Mouse (Mus musculus) CH12.LX (cell line): Measurements from ENCODE around the gene Galm. TPM values are rescaled to one million over a fixed set of nuclear protein-coding genes. Genes with fewer than 3 reads are reported as not detected.

Experiments used
- DNase-seq: peaks from one replicate; pipeline ENCODE4 v3.0.0-alpha.2; 2013; ENCODE audit errors: extremely low read depth
- H3K27ac ChIP-seq: 2 replicates; pipeline ENCODE4 v1.5.1; 2012; ENCODE audit warnings: low read depth, mild to moderate bottlenecking, control low read depth, moderate library complexity; ENCODE audit not compliant: insufficient read depth
- H3K27me3 ChIP-seq: replicated peaks from 2 replicates; pipeline ENCODE3; 2012; ENCODE audit warnings: inconsistent platforms
- H3K36me3 ChIP-seq, 2 experiments: replicated peaks in 1 of 2; 2 replicates each; pipeline versions ENCODE3 to v1.6.1; 2012; ENCODE audit warnings: inconsistent platforms in 1 of 2, low read length in 1 of 2, mild to moderate bottlenecking in 1 of 2, mixed read lengths in 1 of 2, moderate library complexity in 1 of 2; ENCODE audit not compliant: control insufficient read depth in 1 of 2, insufficient read depth in 1 of 2
- H3K4me1 ChIP-seq, 2 experiments: 2 replicates each; pipeline ENCODE4 v1.6.1; 2012; ENCODE audit warnings: inconsistent platforms in 1 of 2, moderate library complexity in 1 of 2; ENCODE audit not compliant: insufficient read depth in 2 of 2, control insufficient read depth in 1 of 2
- H3K4me2 ChIP-seq: 2 replicates; pipeline ENCODE4 v1.6.1; 2012; ENCODE audit warnings: low read depth, mild to moderate bottlenecking, control low read depth; ENCODE audit not compliant: poor library complexity, insufficient read depth, severe bottlenecking
- H3K4me3 ChIP-seq, 3 experiments: fragments of 150-350 bp in 1 of 3; sonication (generic) in 1 of 3; replicated peaks in 1 of 3; 2 replicates each; pipeline versions ENCODE3 to v1.5.1; 2011 to 2012; ENCODE audit warnings: low read depth in 2 of 3, low read length in 2 of 3, mild to moderate bottlenecking in 2 of 3, moderate library complexity in 2 of 3, control low read depth in 1 of 3, improper control_type of control experiment in 1 of 3, inconsistent platforms in 1 of 3, mixed read lengths in 1 of 3; ENCODE audit not compliant: poor library complexity in 1 of 3
- H3K79me2 ChIP-seq: replicated peaks from 2 replicates; pipeline ENCODE4 v1.6.1; 2012; ENCODE audit warnings: mild to moderate bottlenecking, moderate library complexity; ENCODE audit not compliant: control insufficient read depth, poor library complexity, insufficient read depth, severe bottlenecking; ENCODE audit errors: extremely low read depth
- H3K9ac ChIP-seq: 2 replicates; pipeline ENCODE4 v1.6.1; 2012; ENCODE audit warnings: low read depth, mild to moderate bottlenecking, control low read depth, moderate library complexity; ENCODE audit not compliant: insufficient read depth
- H3K9me3 ChIP-seq: replicated peaks from 2 replicates; pipeline ENCODE3; 2012; ENCODE audit warnings: low read length, inconsistent platforms, mixed read lengths
- BHLHE40 ChIP-seq: IDR thresholded peaks from 2 replicates; pipeline ENCODE4 v1.6.1; 2011; ENCODE audit warnings: mild to moderate bottlenecking, low read depth, low read length, improper control_type of control experiment
- CHD2 ChIP-seq: IDR thresholded peaks from 2 replicates; pipeline ENCODE4 v1.6.1; 2011; ENCODE audit warnings: low read length, improper control_type of control experiment
- CTCF ChIP-seq, 2 experiments: IDR thresholded peaks in 1 of 2; conservative IDR thresholded peaks in 1 of 2; 2 replicates each; pipeline ENCODE4 v1.5.1; 2011 to 2012; ENCODE audit warnings: low read depth in 2 of 2, low read length in 2 of 2, improper control_type of control experiment in 1 of 2, inconsistent platforms in 1 of 2, mild to moderate bottlenecking in 1 of 2, moderate library complexity in 1 of 2
- ELF1 ChIP-seq: IDR thresholded peaks from 2 replicates; pipeline ENCODE4 v1.6.1; 2014; ENCODE audit warnings: low read depth, mild to moderate bottlenecking, inconsistent platforms, low read length, improper control_type of control experiment
- ETS1 ChIP-seq: conservative IDR thresholded peaks from 2 replicates; pipeline ENCODE4 v1.6.1; 2012; ENCODE audit warnings: low read depth, mild to moderate bottlenecking, inconsistent platforms, low read length, improper control_type of control experiment, moderate library complexity
- JUN ChIP-seq: IDR thresholded peaks from 2 replicates; pipeline ENCODE4 v1.6.1; 2011; ENCODE audit warnings: low read depth, mild to moderate bottlenecking, low read length, improper control_type of control experiment, moderate library complexity; ENCODE audit not compliant: insufficient read depth
- JUND ChIP-seq: conservative IDR thresholded peaks from 2 replicates; pipeline ENCODE4 v1.6.1; 2011; ENCODE audit warnings: low read depth, low read length, improper control_type of control experiment
- KAT2A ChIP-seq: IDR thresholded peaks from 2 replicates; pipeline ENCODE4 v1.6.1; 2012; ENCODE audit warnings: low read length, improper control_type of control experiment, inconsistent platforms; ENCODE audit not compliant: insufficient replicate concordance
- MAFK ChIP-seq: IDR thresholded peaks from 2 replicates; pipeline ENCODE4 v1.6.1; 2011; ENCODE audit warnings: low read length, improper control_type of control experiment; ENCODE audit not compliant: insufficient replicate concordance
- MEF2A ChIP-seq: IDR thresholded peaks from 2 replicates; pipeline ENCODE4 v1.6.1; 2014; ENCODE audit warnings: low read depth, mild to moderate bottlenecking, inconsistent platforms, low read length, improper control_type of control experiment, borderline replicate concordance
- MXI1 ChIP-seq: IDR thresholded peaks from 2 replicates; pipeline ENCODE4 v1.6.1; 2011; ENCODE audit warnings: mild to moderate bottlenecking, low read depth, low read length, improper control_type of control experiment
- MYC ChIP-seq: IDR thresholded peaks from 2 replicates; pipeline ENCODE4 v1.6.1; 2011; ENCODE audit warnings: low read depth, mild to moderate bottlenecking, improper control_type of control experiment, low read length
- NRF1 ChIP-seq: IDR thresholded peaks from 2 replicates; pipeline ENCODE4 v1.6.1; 2014; ENCODE audit warnings: low read depth, mild to moderate bottlenecking, inconsistent platforms, low read length, improper control_type of control experiment, moderate library complexity
- PAX5 ChIP-seq: IDR thresholded peaks from 2 replicates; pipeline ENCODE4 v1.6.1; 2012; ENCODE audit warnings: low read length, inconsistent platforms, mixed read lengths
- SIN3A ChIP-seq: IDR thresholded peaks from 2 replicates; pipeline ENCODE4 v1.6.1; 2012; ENCODE audit warnings: low read length, improper control_type of control experiment, inconsistent platforms
- SMC3 ChIP-seq: IDR thresholded peaks from 2 replicates; pipeline ENCODE4 v1.6.1; 2011; ENCODE audit warnings: low read depth, low read length, improper control_type of control experiment
- TBP ChIP-seq: conservative IDR thresholded peaks from 2 replicates; pipeline ENCODE4 v1.6.1; 2011; ENCODE audit warnings: low read depth, low read length, improper control_type of control experiment
- ZMIZ1 ChIP-seq: IDR thresholded peaks from 2 replicates; pipeline ENCODE4 v1.6.1; 2012; ENCODE audit warnings: low read depth, mild to moderate bottlenecking, inconsistent platforms, low read length, improper control_type of control experiment
- ZNF384 ChIP-seq: IDR thresholded peaks from 2 replicates; pipeline ENCODE4 v1.6.1; 2012; ENCODE audit warnings: low read depth, low read length, improper control_type of control experiment, inconsistent platforms
- dilution Hi-C: fragments of 300-500 bp; cut with MboI; formaldehyde crosslinking; loops from 2 replicates; pipeline ENCODE4 v1.14.3; 2020; ENCODE audit warnings: low sequenced_read_pairs; ENCODE audit not compliant: extremely low pct_unique_long_range_greater_than_20kb, extremely low pct_ligation_motif_present
- in situ Hi-C: fragments of 300-500 bp; cut with MboI; formaldehyde crosslinking; loops from 3 replicates; pipeline ENCODE4 v1.14.3; 2019; ENCODE audit warnings: low sequenced_read_pairs, low pct_ligation_motif_present, low pct_unique_long_range_greater_than_20kb, mixed read lengths
- polyA plus RNA-seq: library from polyadenylated mRNA; unstranded; fragments of >175 nt; gene quantifications from 2 replicates; pipeline ENCODE4 v1.2.1, GENCODE M21; 2012; ENCODE audit warnings: low read depth; ENCODE audit not compliant: insufficient read length
- total RNA-seq, 2 experiments: library from RNA; depleted of rRNA; stranded (reverse); fragments of 300-350 nt in 1 of 2; fragments of >200 nt in 1 of 2; gene quantifications; 2 replicates each; pipeline ENCODE4 v1.2.3; 2012 to 2014

The Galm gene
- total and polyA plus RNA-seq, 3 experiments, result 0.09 TPM; not detected in 2

- Histone ChIP-seq H3K4me2 (no peak overlapping the region; the same call in 1 of the 2 replicates), H3K9me3 (no peaks in the 10 kb centered on the region), H3K9ac (no peak overlapping the region), H3K27me3 (peaks cover 23% of the 10 kb centered on the region), H3K27ac (no peak overlapping the region), H3K36me3 (no peaks in the 10 kb centered on the region), H3K4me1 (peaks cover 0 to 3% of the 10 kb centered on the region in 2 experiments; a peak in 1 of 4 replicates), H3K79me2 (no peaks in the 10 kb centered on the region), H3K4me3 (no peak overlapping the region)
- no peak for TF ChIP-seq JUN
- peak; percentile 73 for TF ChIP-seq ZNF384
- TF ChIP-seq ELF1, result no peak
- TF ChIP-seq PAX5, result no peak
- 0 out of 2 replicates have a peak, but pooled peaks have one; percentile 21 for TF ChIP-seq BHLHE40
- DNase-seq, result no peak
- in situ Hi-C loops (no loop called here), dilution Hi-C loops (no loop called here)
Observed at GRCm38 (mm10) chr17:80091879-80092549, 35.3 kb upstream of the Galm start.

DNA sequence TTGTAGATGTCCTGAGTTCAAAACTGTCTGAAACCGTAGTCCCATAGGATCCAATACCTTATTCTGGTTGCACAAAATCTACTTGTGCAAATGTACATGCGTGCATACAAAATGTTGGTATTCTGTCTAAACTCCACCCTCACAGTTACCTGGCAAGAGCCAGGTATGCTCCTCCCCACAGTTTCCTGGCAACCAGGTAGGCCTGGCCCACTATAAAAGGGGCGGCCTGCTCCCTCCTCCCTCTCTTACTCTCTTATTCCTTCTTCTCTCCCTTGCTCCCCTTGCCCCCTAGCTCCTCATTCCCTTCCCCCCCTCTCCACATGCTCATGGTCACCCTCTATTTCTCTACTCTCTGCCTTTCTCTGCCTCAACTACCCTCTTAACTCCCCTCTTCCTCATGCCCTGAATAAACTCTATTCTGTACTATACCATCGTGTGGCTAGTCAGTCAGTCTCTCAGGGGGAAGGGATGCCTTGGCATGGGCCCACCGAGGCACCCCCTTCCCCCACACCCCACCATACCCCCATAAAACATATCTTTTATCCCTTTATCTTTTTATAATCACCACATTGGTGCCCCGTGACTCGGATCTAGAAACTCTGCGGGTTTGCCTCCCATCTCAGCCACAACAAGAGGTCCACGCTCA is 31.9 kb upstream of the Galm start:
- no peak for TF ChIP-seq JUN
- no peak for TF ChIP-seq SIN3A
- no peak overlapping the region for H3K4me3 ChIP-seq
- in situ Hi-C loops, result no loop called here
- DNase-seq, result no peak
- no peak overlapping the region for H3K9ac ChIP-seq
- H3K79me2 ChIP-seq, result no peaks in the 10 kb centered on the region
- H3K4me1 ChIP-seq, result peaks cover 0 to 3% of the 10 kb centered on the region in 2 experiments; a peak in 1 of 4 replicates
- no peak overlapping the region for H3K27ac ChIP-seq
- dilution Hi-C loops, result no loop called here
- no peaks in the 10 kb centered on the region for H3K9me3 ChIP-seq
- no peak overlapping the region for H3K4me2 ChIP-seq
- no peaks in the 10 kb centered on the region for H3K36me3 ChIP-seq
- peaks cover 8% of the 10 kb centered on the region for H3K27me3 ChIP-seq

DNA sequence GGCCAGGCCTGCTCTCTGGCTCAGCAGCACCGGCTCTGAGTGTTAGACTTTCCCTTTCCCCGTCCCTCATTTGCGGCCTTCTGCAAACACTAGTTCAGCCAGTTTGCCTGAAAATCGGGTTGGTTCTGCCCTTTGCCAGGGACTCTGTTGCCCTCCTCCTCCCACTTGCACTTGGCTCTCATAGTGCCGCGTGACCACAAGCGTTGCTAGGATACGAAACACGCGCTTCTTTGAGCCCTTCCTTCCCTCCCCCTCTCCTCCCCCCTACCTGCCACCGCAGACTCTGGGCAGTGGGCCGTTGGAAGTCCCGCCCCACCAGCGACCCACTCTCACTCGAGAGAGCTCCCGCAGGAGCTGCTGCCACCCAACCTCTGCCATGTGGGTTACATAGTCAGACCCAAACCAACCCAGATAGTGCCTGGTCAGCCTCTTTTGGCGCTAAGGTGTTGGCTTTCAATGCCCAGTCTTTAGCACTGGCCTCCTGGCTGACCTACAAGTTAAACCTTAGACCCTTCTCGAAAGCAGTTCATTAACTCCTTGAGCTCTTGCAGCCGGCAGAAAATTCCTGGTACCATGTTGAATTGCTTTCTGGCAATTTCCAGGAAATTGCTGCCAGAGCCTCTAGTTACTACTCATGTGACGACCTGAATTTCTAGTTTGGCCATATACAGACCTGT is 31.1 kb upstream of the Galm start:
- no peaks in the 10 kb centered on the region for H3K9me3 ChIP-seq
- no peaks in the 10 kb centered on the region for H3K36me3 ChIP-seq
- no peaks in the 10 kb centered on the region for H3K79me2 ChIP-seq
- H3K4me1 ChIP-seq, result peaks cover 0 to 3% of the 10 kb centered on the region in 2 experiments; a peak in 1 of 4 replicates
- TF ChIP-seq KAT2A, result no peak
- no peak for TF ChIP-seq CHD2
- no peak for TF ChIP-seq NRF1
- TF ChIP-seq SMC3, result no peak
- TF ChIP-seq MAFK, result no peak
- no peak for TF ChIP-seq MYC
- TF ChIP-seq ETS1, result no peak
- no peak for TF ChIP-seq CTCF (conservative IDR thresholded peaks at IDR 0.05 in 1 of 2, IDR thresholded peaks at IDR 0.05 in 1 of 2; ENCODE audit: low read depth in 2 of 2, low read length in 2 of 2)
- TF ChIP-seq JUN, result no peak
- no peak for TF ChIP-seq MXI1
- TF ChIP-seq ZMIZ1, result no peak
- TF ChIP-seq TBP, result no peak
- TF ChIP-seq ELF1, result no peak
- no peak for TF ChIP-seq JUND
- no peak for TF ChIP-seq SIN3A
- TF ChIP-seq MEF2A, result no peak
- no peak for TF ChIP-seq PAX5
- no peak overlapping the region for H3K4me2 ChIP-seq
- dilution Hi-C loops, result no loop called here
- in situ Hi-C loops, result no loop called here
- no peak overlapping the region for H3K4me3 ChIP-seq
- DNase-seq, result no peak
- peaks cover 8% of the 10 kb centered on the region for H3K27me3 ChIP-seq
- no peak overlapping the region for H3K27ac ChIP-seq
- no peak overlapping the region for H3K9ac ChIP-seq
